Mouse (Mus musculus) kidney, postnatal 36 days (tissue): ENCODE measurements around the gene Thap7.
"Not testable (repeated sequence)": the region's sequence is repeated elsewhere in the genome, so short reads cannot be mapped to it uniquely, and the experiment has no call there.

Experiments
- DNase-seq, 2 experiments: peaks; one replicate each; pipeline ENCODE4 v3.0.0; 2021 to 2022; ENCODE audit warnings: mixed read lengths in 2 of 2

The Thap7 gene

GRCm38 (mm10) chr16:17530640-17531288, at the start of gene Thap7:
Gene Thap7 (minus strand): TSS chr16:17531136.
- DNase-seq = peak; percentile 97 to 99

GRCm38 (mm10) chr16:17576825-17577215, 45.9 kb upstream of the Thap7 start:
- no peak for DNase-seq

- DNase-seq = peak; percentile 81 to 90
Measured at GRCm38 (mm10) chr16:17575870-17576824, 45.2 kb upstream of the Thap7 start.

- no peak for DNase-seq
Measured at GRCm38 (mm10) chr16:17566186-17566585, 35.2 kb upstream of the Thap7 start.

GRCm38 (mm10) chr16:17564771-17565170, 33.8 kb upstream of the Thap7 start:
- DNase-seq = peak in 1 of 2 experiments; percentile 42

GRCm38 (mm10) chr16:17564221-17564620, 33.3 kb upstream of the Thap7 start:
- no peak for DNase-seq

- no peak for DNase-seq
Measured at GRCm38 (mm10) chr16:17563580-17563979, 32.6 kb upstream of the Thap7 start.

GRCm38 (mm10) chr16:17561751-17562208, 30.8 kb upstream of the Thap7 start, which contains the start of gene P2rx6:
Gene P2rx6 (plus strand): TSS chr16:17561885.
- peak; percentile 12 to 58 for DNase-seq

GRCm38 (mm10) chr16:17561128-17561750, 30.3 kb upstream of the Thap7 start, which contains the start of gene Lrrc74b:
Gene Lrrc74b (minus strand): TSS chr16:17561247.
- DNase-seq = peak; percentile 51 to 61

- DNase-seq = no peak
Measured at GRCm38 (mm10) chr16:17559396-17560027, 28.6 kb upstream of the Thap7 start.

- no peak for DNase-seq
Measured at GRCm38 (mm10) chr16:17558811-17559210, 27.9 kb upstream of the Thap7 start.

GRCm38 (mm10) chr16:17557947-17558480, 27.1 kb upstream of the Thap7 start:
- DNase-seq = peak; percentile 55 to 79

- no peak for DNase-seq
Measured at GRCm38 (mm10) chr16:17556907-17557306, 26.0 kb upstream of the Thap7 start.

- DNase-seq = no peak
Measured at GRCm38 (mm10) chr16:17556180-17556579, 25.2 kb upstream of the Thap7 start.

- DNase-seq = not testable (repeated sequence)
Measured at GRCm38 (mm10) chr16:17554702-17555101, 23.8 kb upstream of the Thap7 start.

GRCm38 (mm10) chr16:17553910-17554685, 23.2 kb upstream of the Thap7 start:
- peak; percentile 81 to 87 for DNase-seq

GRCm38 (mm10) chr16:17552837-17553236, 21.9 kb upstream of the Thap7 start:
- no peak for DNase-seq

GRCm38 (mm10) chr16:17542632-17543031, 11.7 kb upstream of the Thap7 start:
- DNase-seq = no peak

GRCm38 (mm10) chr16:17536584-17536983, 5.6 kb upstream of the Thap7 start:
- peak in 1 of 2 experiments; percentile 49 for DNase-seq

GRCm38 (mm10) chr16:17532676-17533329, 1.9 kb upstream of the Thap7 start:
- no peak for DNase-seq

- peak; percentile 53 to 72 for DNase-seq
Measured at GRCm38 (mm10) chr16:17532271-17532670, 1.3 kb upstream of the Thap7 start.
